Mouse (Mus musculus) stomach, embryonic 15.5 days (tissue): ENCODE measurements around the gene Rbms3. TPM values are rescaled to one million over a fixed set of nuclear protein-coding genes. Genes with fewer than 3 reads are reported as not detected.

Experiments used
- ATAC-seq: fragments of 200-750 bp; cut with Nextera tagmentation; 2 replicates; pipeline ENCODE4 v1.8.0; 2017; ENCODE audit warnings: low read depth, moderate number of reproducible peaks, moderate TSS enrichment; ENCODE audit not compliant: insufficient read depth, low FRiP score
- H3K27ac ChIP-seq: fragments of 300-500 bp; sonication (generic); 2 replicates; pipeline ENCODE4 v1.5.1; 2015; ENCODE audit warnings: mild to moderate bottlenecking, inconsistent platforms
- H3K27me3 ChIP-seq: fragments of 300-500 bp; sonication (generic); replicated peaks from 2 replicates; pipeline ENCODE4 v1.6.1; 2015; ENCODE audit warnings: inconsistent platforms
- H3K36me3 ChIP-seq: fragments of 300-500 bp; sonication (generic); 2 replicates; pipeline ENCODE4 v1.6.1; 2015; ENCODE audit warnings: inconsistent platforms
- H3K4me1 ChIP-seq: fragments of 300-500 bp; sonication (generic); 2 replicates; pipeline ENCODE4 v1.6.1; 2015; ENCODE audit warnings: inconsistent platforms
- H3K4me2 ChIP-seq: fragments of 300-500 bp; sonication (generic); 2 replicates; pipeline ENCODE4 v1.6.1; 2015; ENCODE audit warnings: mild to moderate bottlenecking, inconsistent platforms
- H3K4me3 ChIP-seq: fragments of 300-500 bp; sonication (generic); replicated peaks from 2 replicates; pipeline ENCODE4 v1.5.1; 2015; ENCODE audit warnings: inconsistent platforms
- H3K9ac ChIP-seq: fragments of 300-500 bp; sonication (generic); 2 replicates; pipeline ENCODE4 v1.6.1; 2015; ENCODE audit warnings: inconsistent platforms
- H3K9me3 ChIP-seq: fragments of 300-500 bp; sonication (generic); 2 replicates; pipeline ENCODE4 v1.6.1; 2016; ENCODE audit warnings: inconsistent platforms
- WGBS: fragments of 180-500 bp; shearing (Covaris S2); methylation state at CpG from one replicate; pipeline ENCODE4 v1.1.7; 2015; 5-methylcytosine and 5-hydroxymethylcytosine counted together
- polyA plus RNA-seq: library from polyadenylated mRNA; unstranded; fragments of >200 nt; fragmentation: Nextera tagmentation; extraction: Ambion mirVana; gene quantifications from 2 replicates; pipeline ENCODE4 v1.2.1, GENCODE M21; 2015

The Rbms3 gene
- polyA plus RNA-seq, 1 experiment from 2014 or later = 64.3 TPM

- Histone ChIP-seq H3K4me2 (no peak overlapping the region), H3K27me3 (no peaks in the 10 kb centered on the region), H3K9me3 (no peaks in the 10 kb centered on the region), H3K36me3 (no peaks in the 10 kb centered on the region), H3K9ac (no peak overlapping the region), H3K4me1 (no peaks in the 10 kb centered on the region), H3K27ac (no peak overlapping the region), H3K4me3 (no peak overlapping the region)
- ATAC-seq = no peak
- 95% methylated on average over 6 of the region's 6 CpGs for WGBS
These were observed 259.6 kb downstream of the Rbms3 start for GRCm38 (mm10) chr9:117370086-117370485.

GRCm38 (mm10) chr9:117368016-117368415 is 261.7 kb downstream of the Rbms3 start:
- Histone ChIP-seq H3K4me3 (no peak overlapping the region), H3K4me2 (no peak overlapping the region), H3K9me3 (no peaks in the 10 kb centered on the region), H3K27me3 (no peaks in the 10 kb centered on the region), H3K27ac (no peak overlapping the region), H3K36me3 (no peaks in the 10 kb centered on the region), H3K9ac (no peak overlapping the region), H3K4me1 (no peaks in the 10 kb centered on the region)
- WGBS = 96% methylated on average over 4 of the region's 4 CpGs
- ATAC-seq = no peak

GRCm38 (mm10) chr9:117364610-117365009 is 265.1 kb downstream of the Rbms3 start:
- no peak overlapping the region for H3K9ac ChIP-seq
- no peak for ATAC-seq
- WGBS = 64% methylated on average over 3 of the region's 3 CpGs

GRCm38 (mm10) chr9:117361431-117361830 is 268.3 kb downstream of the Rbms3 start:
- Histone ChIP-seq H3K4me3 (no peak overlapping the region), H3K27me3 (no peaks in the 10 kb centered on the region), H3K36me3 (no peaks in the 10 kb centered on the region), H3K9me3 (no peaks in the 10 kb centered on the region), H3K27ac (no peak overlapping the region), H3K9ac (no peak overlapping the region), H3K4me2 (no peak overlapping the region), H3K4me1 (peaks cover 4% of the 10 kb centered on the region; the same call in 1 of the 2 replicates)
- 80% methylated on average over 5 of the region's 5 CpGs for WGBS
- ATAC-seq = no peak

More at GRCm38 (mm10) chr9:117364610-117365009, 265.1 kb downstream of the Rbms3 start:
- no peak overlapping the region for H3K27ac ChIP-seq
- H3K9me3 ChIP-seq = no peaks in the 10 kb centered on the region
- no peak overlapping the region for H3K4me2 ChIP-seq
- H3K27me3 ChIP-seq = no peaks in the 10 kb centered on the region
- no peaks in the 10 kb centered on the region for H3K4me1 ChIP-seq
- no peak overlapping the region for H3K4me3 ChIP-seq
- no peaks in the 10 kb centered on the region for H3K36me3 ChIP-seq

- no peaks in the 10 kb centered on the region for H3K27me3 ChIP-seq
- H3K27ac ChIP-seq = peak overlapping the region; percentile 38; the same call in 1 of the 2 replicates
- peak; percentile 73; the same call in 1 of the 2 replicates for ATAC-seq
- H3K4me1 ChIP-seq = peaks cover 4% of the 10 kb centered on the region; the same call in 1 of the 2 replicates
- no peak overlapping the region for H3K4me3 ChIP-seq
- no peak overlapping the region for H3K4me2 ChIP-seq
- no peaks in the 10 kb centered on the region for H3K9me3 ChIP-seq
- 21% methylated on average over 9 of the region's 9 CpGs for WGBS
- no peak overlapping the region for H3K9ac ChIP-seq
- H3K36me3 ChIP-seq = no peaks in the 10 kb centered on the region
These were observed 272.8 kb downstream of the Rbms3 start for GRCm38 (mm10) chr9:117356764-117357442.

- Histone ChIP-seq H3K4me2 (no peak overlapping the region), H3K36me3 (no peaks in the 10 kb centered on the region), H3K9me3 (no peaks in the 10 kb centered on the region), H3K4me1 (peaks cover 4% of the 10 kb centered on the region; the same call in 1 of the 2 replicates), H3K4me3 (no peak overlapping the region), H3K27me3 (no peaks in the 10 kb centered on the region), H3K27ac (no peak overlapping the region), H3K9ac (no peak overlapping the region)
- ATAC-seq = no peak
- 58% methylated on average over 5 of the region's 5 CpGs for WGBS
These were observed 274.2 kb downstream of the Rbms3 start for GRCm38 (mm10) chr9:117355501-117355900.

GRCm38 (mm10) chr9:117342336-117342735 is 287.4 kb downstream of the Rbms3 start:
- no peaks in the 10 kb centered on the region for H3K27me3 ChIP-seq
- no peaks in the 10 kb centered on the region for H3K9me3 ChIP-seq
- no peaks in the 10 kb centered on the region for H3K4me1 ChIP-seq
- H3K4me2 ChIP-seq = no peak overlapping the region
- no peaks in the 10 kb centered on the region for H3K36me3 ChIP-seq
- WGBS = 80% methylated on average over 4 of the region's 4 CpGs
- H3K27ac ChIP-seq = no peak overlapping the region
- no peak overlapping the region for H3K4me3 ChIP-seq
- ATAC-seq = no peak
- no peak overlapping the region for H3K9ac ChIP-seq

GRCm38 (mm10) chr9:117330681-117331080 is 299.0 kb downstream of the Rbms3 start:
- ATAC-seq = no peak
- H3K4me2 ChIP-seq = no peak overlapping the region
- no peak overlapping the region for H3K27ac ChIP-seq
- H3K36me3 ChIP-seq = no peaks in the 10 kb centered on the region
- no peaks in the 10 kb centered on the region for H3K27me3 ChIP-seq
- WGBS = 90% methylated on average over 5 of the region's 5 CpGs
- H3K4me3 ChIP-seq = no peak overlapping the region
- H3K9ac ChIP-seq = no peak overlapping the region
- H3K4me1 ChIP-seq = no peaks in the 10 kb centered on the region
- no peaks in the 10 kb centered on the region for H3K9me3 ChIP-seq

GRCm38 (mm10) chr9:117319271-117319670 is 310.4 kb downstream of the Rbms3 start:
- Histone ChIP-seq H3K27ac (no peak overlapping the region), H3K27me3 (no peaks in the 10 kb centered on the region), H3K9me3 (no peaks in the 10 kb centered on the region), H3K9ac (no peak overlapping the region), H3K4me3 (no peak overlapping the region), H3K36me3 (no peaks in the 10 kb centered on the region), H3K4me1 (peaks cover 4% of the 10 kb centered on the region; the same call in 1 of the 2 replicates), H3K4me2 (no peak overlapping the region)
- 63% methylated on average over 3 of the region's 3 CpGs for WGBS
- ATAC-seq = no peak

GRCm38 (mm10) chr9:117318461-117318860 is 311.3 kb downstream of the Rbms3 start:
- ATAC-seq = no peak
- no peaks in the 10 kb centered on the region for H3K27me3 ChIP-seq
- peaks cover 4% of the 10 kb centered on the region; the same call in 1 of the 2 replicates for H3K4me1 ChIP-seq
- H3K9me3 ChIP-seq = no peaks in the 10 kb centered on the region
- no peak overlapping the region for H3K27ac ChIP-seq
- no peak overlapping the region for H3K4me2 ChIP-seq
- H3K9ac ChIP-seq = no peak overlapping the region
- H3K36me3 ChIP-seq = no peaks in the 10 kb centered on the region
- WGBS = 23% methylated on average over 4 of the region's 4 CpGs
- no peak overlapping the region for H3K4me3 ChIP-seq

- Histone ChIP-seq H3K27me3 (no peaks in the 10 kb centered on the region), H3K36me3 (no peaks in the 10 kb centered on the region), H3K4me2 (no peak overlapping the region), H3K27ac (no peak overlapping the region), H3K9ac (no peak overlapping the region), H3K9me3 (no peaks in the 10 kb centered on the region), H3K4me1 (peaks cover 4% of the 10 kb centered on the region; the same call in 1 of the 2 replicates), H3K4me3 (no peak overlapping the region)
- no peak for ATAC-seq
- WGBS = 88% methylated on average over 7 of the region's 7 CpGs
These were observed 312.5 kb downstream of the Rbms3 start for GRCm38 (mm10) chr9:117317251-117317650.

- ATAC-seq = no peak
- no peak overlapping the region for H3K4me3 ChIP-seq
- H3K9me3 ChIP-seq = no peaks in the 10 kb centered on the region
- no peaks in the 10 kb centered on the region for H3K27me3 ChIP-seq
- no peaks in the 10 kb centered on the region for H3K36me3 ChIP-seq
- WGBS = 89% methylated on average over 11 of the region's 11 CpGs
- no peaks in the 10 kb centered on the region for H3K4me1 ChIP-seq
- H3K9ac ChIP-seq = no peak overlapping the region
- no peak overlapping the region for H3K4me2 ChIP-seq
- no peak overlapping the region for H3K27ac ChIP-seq
These were observed 316.1 kb downstream of the Rbms3 start for GRCm38 (mm10) chr9:117313642-117314041.
